Mouse (Mus musculus) ES-Bruce4 (cell line): ENCODE measurements around the gene Tcf7.

Source experiments
- CTCF ChIP-seq: IDR thresholded peaks from one replicate; pipeline ENCODE4 v1.8.1; 2011; ENCODE audit warnings: low read depth, low read length
- EP300 ChIP-seq: IDR thresholded peaks from 2 replicates; pipeline ENCODE4 v1.6.1; 2011; ENCODE audit warnings: low read depth, low read length; ENCODE audit not compliant: insufficient read depth
- POLR2A ChIP-seq: IDR thresholded peaks from one replicate; pipeline ENCODE4 v1.8.1; 2011; ENCODE audit warnings: low read length; ENCODE audit not compliant: insufficient read depth

DNA sequence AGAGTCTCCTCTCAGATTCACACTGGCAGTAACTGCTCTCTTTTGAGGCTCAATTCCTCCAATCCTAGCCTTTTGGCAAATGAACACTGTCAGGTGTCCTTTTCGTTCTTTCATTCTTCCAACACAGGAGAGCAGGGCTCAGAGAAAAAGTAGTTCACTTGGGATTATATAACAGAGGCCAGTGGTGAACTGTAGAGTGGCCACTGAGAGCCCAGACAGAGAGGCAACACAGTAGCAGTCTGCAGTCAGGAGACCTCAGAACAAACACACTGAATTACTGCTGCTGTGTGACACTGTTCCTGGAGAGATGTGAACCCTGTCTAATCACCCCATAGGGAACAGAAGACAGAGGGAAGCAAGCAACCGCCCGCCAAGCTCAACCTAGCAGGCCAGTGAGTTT is 55.8 kb downstream of the Tcf7 start:
- TF ChIP-seq CTCF: no peak
- TF ChIP-seq POLR2A: no peak
- TF ChIP-seq EP300: no peak
